In the genomic region with DNA sequence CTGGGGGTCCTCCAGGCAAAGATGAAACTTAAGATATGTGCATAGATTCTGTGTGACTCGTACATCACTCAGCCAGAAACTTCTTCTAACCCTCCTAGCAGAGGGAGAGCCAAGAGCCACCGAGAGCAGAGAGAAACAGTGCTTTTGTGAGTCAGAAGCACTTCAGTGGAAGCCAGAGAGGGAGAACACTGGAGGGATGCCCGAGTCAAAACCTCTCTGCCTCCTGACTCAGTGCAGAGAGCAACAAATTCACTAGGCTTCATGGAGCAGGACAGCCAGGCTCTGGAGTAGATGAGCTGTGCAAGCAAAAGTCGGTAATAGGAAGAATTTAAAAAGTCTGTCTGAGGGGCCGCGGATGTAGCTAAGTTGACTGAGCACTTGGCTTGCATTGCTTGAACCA, we compare ENCODE assay signal across 13 mouse cellular contexts.
DNase-seq lines count a peak whose midpoint lies in the region; ATAC-seq lines count a peak whose summit lies in the region.
"Had no signal": no experiment of that assay in that cellular context is flagged by ENCODE, and none has a peak within 500 bp of the region (broad histone marks: within the 10 kb centered on the region; RNA-seq: fewer than 3 reads in every experiment).

No protein-coding gene starts in this region.

- H3K27me3 ChIP-seq in heart, embryonic 10.5 days (ENCODE audit: insufficient read depth, poor library complexity, severe bottlenecking), result peaks cover 18% of the 10 kb centered on the region; the same call in 1 of the 2 replicates
- H3K27me3 ChIP-seq: limb, embryonic 12.5 days had no signal

- no peak for ATAC-seq in CD4-positive, CD25-positive, alpha-beta regulatory T cell, adult 4 months
- ATAC-seq: liver, postnatal 0 days had no signal

- H3K27ac ChIP-seq in heart, embryonic 10.5 days, result no peak overlapping the region
- H3K27ac ChIP-seq: hindbrain, embryonic 14.5 days; limb, embryonic 12.5 days had no signal

- no peak overlapping the region for H3K4me3 ChIP-seq in heart, embryonic 10.5 days
- H3K4me3 ChIP-seq: erythroblast, embryonic 14.5 days; limb, embryonic 12.5 days had no signal

- H3K4me1 ChIP-seq in heart, embryonic 10.5 days, result peaks cover 16% of the 10 kb centered on the region

- WGBS in heart, embryonic 10.5 days, result 57% methylated on average over 6 of the region's 6 CpGs

- H3K9me3 ChIP-seq in heart, embryonic 10.5 days, result no peaks in the 10 kb centered on the region

- peak; percentile 38 for DNase-seq in heart, adult 8-10 months (ENCODE audit: low spot score)
- DNase-seq in heart, embryonic 10.5 days (ENCODE audit: low spot score), result no peak
- DNase-seq in urinary bladder, postnatal 36 days (ENCODE audit: low spot score in 2 of 2), result peak; percentile 19 to 28
- no peak for DNase-seq in urinary bladder, adult 2 months (ENCODE audit: low spot score)
- DNase-seq in gastrocnemius, postnatal 10 days, result peak; percentile 39
- DNase-seq in right cerebral cortex, postnatal 36 days (ENCODE audit: low spot score in 2 of 2), result no peak
- DNase-seq: kidney, adult 8-10 months; liver, postnatal 0 days; thymus, postnatal 36 days had no signal

- no peaks in the 10 kb centered on the region for H3K36me3 ChIP-seq in heart, embryonic 10.5 days
- H3K36me3 ChIP-seq: limb, embryonic 12.5 days had no signal

Comparison
In these comparisons a context has a peak if more than half of its experiments do, and no peak if none do; other contexts are left out.
1. DNase-seq: peak in heart, adult 8-10 months (single experiment), urinary bladder, postnatal 36 days (2 of 2) and gastrocnemius, postnatal 10 days (single experiment); none in heart, embryonic 10.5 days (single experiment), urinary bladder, adult 2 months (single experiment) and right cerebral cortex, postnatal 36 days (0 of 2).